Mouse (Mus musculus) kidney, embryonic 14.5 days (tissue): ENCODE data around the gene Mcee. TPM values are rescaled to one million over a fixed set of nuclear protein-coding genes. Genes with fewer than 3 reads are reported as not detected.

ENCODE experiments used
- ATAC-seq: fragments of 200-750 bp; cut with Nextera tagmentation; 2 replicates; pipeline ENCODE4 v1.8.0; 2017; ENCODE audit warnings: moderate number of reproducible peaks, mild to moderate bottlenecking, moderate TSS enrichment, moderate library complexity; ENCODE audit not compliant: low FRiP score, low TSS enrichment
- H3K27ac ChIP-seq: fragments of 300-500 bp; sonication (generic); 2 replicates; pipeline ENCODE4 v1.5.1; 2014; ENCODE audit warnings: low read depth, mild to moderate bottlenecking, low read length, moderate library complexity, mixed read lengths
- H3K27me3 ChIP-seq: fragments of 300-500 bp; sonication (generic); 2 replicates; pipeline ENCODE4 v1.6.1; 2014; ENCODE audit warnings: mild to moderate bottlenecking, low read length; ENCODE audit not compliant: control insufficient read depth, insufficient read depth
- H3K36me3 ChIP-seq: fragments of 300-500 bp; sonication (generic); 2 replicates; pipeline ENCODE4 v1.6.1; 2014; ENCODE audit warnings: low read length, mixed read lengths; ENCODE audit not compliant: control insufficient read depth, insufficient read depth
- H3K4me1 ChIP-seq: fragments of 300-500 bp; sonication (generic); 2 replicates; pipeline ENCODE4 v1.6.1; 2014; ENCODE audit warnings: low read length, mixed read lengths; ENCODE audit not compliant: control insufficient read depth, insufficient read depth
- H3K4me2 ChIP-seq: fragments of 300-500 bp; sonication (generic); replicated peaks from 2 replicates; pipeline ENCODE4 v1.6.1; 2014; ENCODE audit warnings: low read depth, mild to moderate bottlenecking, low read length
- H3K4me3 ChIP-seq: fragments of 300-500 bp; sonication (generic); 2 replicates; pipeline ENCODE4 v1.5.1; 2014; ENCODE audit warnings: mild to moderate bottlenecking, low read length
- H3K9ac ChIP-seq: fragments of 300-500 bp; sonication (generic); 2 replicates; pipeline ENCODE4 v1.6.1; 2014; ENCODE audit warnings: low read depth, mild to moderate bottlenecking, low read length, moderate library complexity
- H3K9me3 ChIP-seq: fragments of 300-500 bp; sonication (generic); 2 replicates; pipeline ENCODE4 v1.6.1; 2016; ENCODE audit warnings: low read length; ENCODE audit not compliant: control insufficient read depth
- WGBS: fragments of 180-500 bp; shearing (Covaris S2); extraction: QIAGEN DNeasy Blood & Tissue Kit; methylation state at CpG from one replicate; pipeline ENCODE4 v1.1.7; 2014; 5-methylcytosine and 5-hydroxymethylcytosine counted together
- polyA plus RNA-seq: library from polyadenylated mRNA; unstranded; fragments of >200 nt; fragmentation: Nextera tagmentation; extraction: Ambion mirVana; gene quantifications from 2 replicates; pipeline ENCODE4 v1.2.1, GENCODE M21; 2014

Gene Mcee
- polyA plus RNA-seq, 1 experiment from 2014 or later, result 74.4 TPM

- Histone ChIP-seq H3K9me3 (no peaks in the 10 kb centered on the region), H3K27me3 (no peaks in the 10 kb centered on the region), H3K4me1 (no peaks in the 10 kb centered on the region), H3K9ac (no peak overlapping the region), H3K27ac (no peak overlapping the region), H3K4me2 (no peak overlapping the region), H3K36me3 (no peaks in the 10 kb centered on the region), H3K4me3 (no peak overlapping the region)
- no peak for ATAC-seq
- 78% methylated on average over 4 of the region's 4 CpGs for WGBS
Measured at GRCm38 (mm10) chr7:64452471-64453222, 60.2 kb downstream of the Mcee start.

DNA sequence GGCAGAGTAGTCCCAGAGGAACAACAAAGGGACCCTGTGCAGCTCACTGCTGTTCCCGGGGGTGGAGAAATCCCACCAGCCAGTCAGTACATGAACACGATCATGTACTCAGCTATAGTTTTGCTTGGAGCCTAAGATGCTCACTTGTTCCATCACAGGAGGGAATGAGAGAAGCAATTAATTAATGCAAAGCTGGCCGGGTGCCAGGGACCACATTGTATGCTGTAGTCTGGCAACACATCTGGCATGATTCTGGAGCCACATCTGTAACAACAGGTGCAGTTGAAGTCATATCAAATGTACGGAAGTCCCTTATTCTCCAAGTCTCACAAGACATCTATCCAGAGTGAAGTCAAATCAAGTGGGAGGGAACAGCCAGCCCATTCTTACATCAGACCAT, 63.8 kb downstream of the Mcee start:
- H3K9me3 ChIP-seq, result no peaks in the 10 kb centered on the region
- H3K36me3 ChIP-seq, result no peaks in the 10 kb centered on the region
- no peak for ATAC-seq
- H3K27me3 ChIP-seq, result no peaks in the 10 kb centered on the region
- 87% methylated on average over 4 of the region's 4 CpGs for WGBS
- H3K4me2 ChIP-seq, result no peak overlapping the region
- no peaks in the 10 kb centered on the region for H3K4me1 ChIP-seq
- H3K4me3 ChIP-seq, result no peak overlapping the region
- H3K9ac ChIP-seq, result no peak overlapping the region
- H3K27ac ChIP-seq, result no peak overlapping the region

- H3K9me3 ChIP-seq, result no peaks in the 10 kb centered on the region
- ATAC-seq, result no peak
- no peaks in the 10 kb centered on the region for H3K27me3 ChIP-seq
- 85% methylated on average over 3 of the region's 3 CpGs for WGBS
- no peak overlapping the region for H3K9ac ChIP-seq
- H3K36me3 ChIP-seq, result no peaks in the 10 kb centered on the region
- H3K4me2 ChIP-seq, result no peak overlapping the region
- H3K4me1 ChIP-seq, result no peaks in the 10 kb centered on the region
- no peak overlapping the region for H3K27ac ChIP-seq
- no peak overlapping the region for H3K4me3 ChIP-seq
Measured at GRCm38 (mm10) chr7:64456676-64457075, 64.3 kb downstream of the Mcee start.

DNA sequence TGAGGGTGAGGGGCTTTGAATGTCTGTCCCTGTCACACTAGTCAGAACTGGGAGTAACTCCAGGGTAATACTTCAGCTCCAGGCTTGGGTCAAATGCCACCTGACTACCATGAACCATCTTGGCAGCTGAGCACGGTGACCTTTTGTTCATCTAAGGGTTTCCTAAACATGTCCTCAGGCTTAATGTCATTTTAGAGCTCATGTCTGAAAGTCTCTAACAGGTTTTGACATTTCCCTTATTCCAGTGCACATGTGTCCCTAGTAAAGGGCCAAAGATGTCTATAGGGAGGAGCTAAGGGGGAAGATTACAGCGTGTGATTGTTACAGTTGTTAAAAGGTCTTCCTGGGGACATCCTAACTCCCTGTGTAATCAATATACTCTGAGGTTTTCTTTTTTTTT, 65.4 kb downstream of the Mcee start:
- H3K27me3 ChIP-seq, result no peaks in the 10 kb centered on the region
- no peak overlapping the region for H3K4me2 ChIP-seq
- H3K36me3 ChIP-seq, result no peaks in the 10 kb centered on the region
- H3K27ac ChIP-seq, result no peak overlapping the region
- WGBS, result 95% methylated on average over 2 of the region's 2 CpGs
- no peak overlapping the region for H3K9ac ChIP-seq
- ATAC-seq, result no peak
- no peaks in the 10 kb centered on the region for H3K9me3 ChIP-seq
- no peaks in the 10 kb centered on the region for H3K4me1 ChIP-seq
- no peak overlapping the region for H3K4me3 ChIP-seq

Other genes with a start within 250 kb of the Mcee start
- not detected in 2 replicates for gene Trpm1, start 238.8 kb upstream of the Mcee start, polyA plus RNA-seq
- gene Mtmr10, start 105.0 kb upstream of the Mcee start, polyA plus RNA-seq, result 5.8 and 12.5 TPM in 2 replicates
- gene Fan1, start 18.5 kb upstream of the Mcee start, polyA plus RNA-seq, result 6.6 and 9.8 TPM in 2 replicates
- gene Mphosph10, start 339 bp upstream of the Mcee start, polyA plus RNA-seq, result 48.8 and 52.1 TPM in 2 replicates
- 2.6 and 2.8 TPM in 2 replicates for gene Apba2, start 109.1 kb downstream of the Mcee start, polyA plus RNA-seq